Mouse (Mus musculus): ENCODE data around the gene Scn1a. TPM values are rescaled to one million over a fixed set of nuclear protein-coding genes. Genes with fewer than 3 reads are reported as not detected.

Gene Scn1a
- polyA plus RNA-seq, 1 experiment: 0.25 TPM

DNA sequence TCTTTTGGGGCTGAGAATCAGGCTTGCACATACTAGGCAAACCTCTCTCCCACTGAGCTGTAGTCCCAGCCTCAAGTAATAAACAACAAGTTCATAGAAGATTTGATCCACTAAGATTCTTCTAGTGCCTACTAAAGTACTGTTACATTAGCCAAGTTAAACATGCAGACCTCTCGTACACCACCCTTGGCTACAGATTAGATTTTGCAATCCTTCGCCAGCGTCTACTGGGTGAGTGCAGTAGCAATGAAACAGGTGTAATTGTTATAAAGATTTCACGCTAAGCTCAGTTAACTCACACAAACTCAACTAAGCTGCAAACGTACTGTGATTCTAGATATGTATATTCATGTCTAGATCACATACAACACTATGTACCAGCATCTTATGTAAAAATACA lies 201.8 kb downstream of the Scn1a start:
- no peak for TF ChIP-seq CTCF (IDR thresholded peaks at IDR 0.05; ENCODE audit: low read depth, low read length)
- H3K27me3 ChIP-seq (ENCODE audit: control insufficient read depth, insufficient read depth, low read length, poor library complexity, severe bottlenecking): no peaks in the 10 kb centered on the region
- no peak overlapping the region for H3K27ac ChIP-seq (ENCODE audit: insufficient read depth, low read length)
- no peaks in the 10 kb centered on the region for H3K9me3 ChIP-seq (replicated peaks; ENCODE audit: control insufficient read depth, insufficient read depth, low read length, poor library complexity, severe bottlenecking)
- H3K4me1 ChIP-seq (ENCODE audit: control insufficient read depth, insufficient read depth, low read length): peaks cover 3% of the 10 kb centered on the region
- no peak overlapping the region for H3K9ac ChIP-seq (ENCODE audit: low read depth, poor library complexity, severe bottlenecking)
- no peaks in the 10 kb centered on the region for H3K36me3 ChIP-seq (ENCODE audit: control insufficient read depth, insufficient read depth, low read length, poor library complexity, severe bottlenecking)
- H3K4me3 ChIP-seq (ENCODE audit: low read depth, low read length): no peak overlapping the region

DNA sequence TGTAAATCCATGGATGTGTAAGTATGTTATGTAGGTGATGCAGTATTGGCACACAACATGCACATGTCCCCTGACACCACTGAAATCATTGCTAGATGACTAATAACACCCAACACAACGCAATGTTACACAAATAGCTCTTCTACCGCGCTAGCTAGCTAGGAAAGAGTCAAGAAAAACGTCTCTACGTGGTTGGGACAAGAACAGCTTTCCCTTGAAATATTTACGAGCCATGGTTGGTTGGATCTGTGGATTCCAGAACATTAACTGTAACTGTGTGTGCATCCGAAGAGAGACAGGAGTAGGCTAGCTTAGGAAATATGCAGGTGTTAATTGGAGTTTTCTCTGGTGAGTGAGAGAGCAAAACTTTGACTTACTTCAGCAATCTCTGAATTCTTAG lies 219.7 kb downstream of the Scn1a start:
- no peaks in the 10 kb centered on the region for H3K4me1 ChIP-seq (ENCODE audit: control insufficient read depth, insufficient read depth, low read length)
- H3K36me3 ChIP-seq (ENCODE audit: control insufficient read depth, insufficient read depth, low read length, poor library complexity, severe bottlenecking): no peaks in the 10 kb centered on the region
- TF ChIP-seq POLR2A (IDR thresholded peaks at IDR 0.05; ENCODE audit: insufficient read depth, low read length) (no peak), EP300 (IDR thresholded peaks at IDR 0.05; ENCODE audit: insufficient read depth, low read depth, low read length) (no peak), CTCF (IDR thresholded peaks at IDR 0.05; ENCODE audit: low read depth, low read length) (no peak)
- no peak overlapping the region for H3K4me3 ChIP-seq (ENCODE audit: low read depth, low read length)
- no peaks in the 10 kb centered on the region for H3K27me3 ChIP-seq (ENCODE audit: control insufficient read depth, insufficient read depth, low read length, poor library complexity, severe bottlenecking)
- no peak overlapping the region for H3K9ac ChIP-seq (ENCODE audit: low read depth, poor library complexity, severe bottlenecking)
- no peaks in the 10 kb centered on the region for H3K9me3 ChIP-seq (replicated peaks; ENCODE audit: control insufficient read depth, insufficient read depth, low read length, poor library complexity, severe bottlenecking)
- no peak overlapping the region for H3K27ac ChIP-seq (ENCODE audit: insufficient read depth, low read length)

Other genes starting within 250 kb of the Scn1a start
- gene Ttc21b, start 184.2 kb downstream of the Scn1a start, polyA plus RNA-seq (2011; ENCODE audit: insufficient read depth, insufficient read length, low read depth, missing spikeins): 22.3 and 22.4 TPM in 2 replicates
- 0.28 and 0.35 TPM in 2 replicates for gene Scn9a, start 194.1 kb upstream of the Scn1a start, polyA plus RNA-seq (2011; ENCODE audit: insufficient read depth, insufficient read length, low read depth, missing spikeins)

Measured in ES-Bruce4 (cell line).